Mouse (Mus musculus): ENCODE results near the gene Clcn3. TPM values are rescaled to one million over a fixed set of nuclear protein-coding genes. Genes with fewer than 3 reads are reported as not detected.
"Not testable (repeated sequence)": the region's sequence is repeated elsewhere in the genome, so short reads cannot be mapped to it uniquely, and the experiment has no call there.

The Clcn3 gene
- polyA plus RNA-seq (2011; ENCODE audit: insufficient read depth, insufficient read length, low read depth, missing spikeins), result 75.6 and 77.9 TPM in 2 replicates

- Histone ChIP-seq H3K4me1 (ENCODE audit: control insufficient read depth, insufficient read depth, low read length) (no peaks in the 10 kb centered on the region), H3K4me3 (ENCODE audit: low read depth, low read length) (peak within 1 kb of the TSS; percentile 87), H3K9ac (ENCODE audit: low read depth, poor library complexity, severe bottlenecking) (peak within 1 kb of the TSS; percentile 83), H3K9me3 (replicated peaks; ENCODE audit: control insufficient read depth, insufficient read depth, low read length, poor library complexity, severe bottlenecking) (no peaks in the 10 kb centered on the region), H3K36me3 (ENCODE audit: control insufficient read depth, insufficient read depth, low read length, poor library complexity, severe bottlenecking) (no peaks in the 10 kb centered on the region), H3K27ac (ENCODE audit: insufficient read depth, low read length) (peak within 1 kb of the TSS; percentile 43), H3K27me3 (ENCODE audit: control insufficient read depth, insufficient read depth, low read length, poor library complexity, severe bottlenecking) (no peaks in the 10 kb centered on the region)
- TF ChIP-seq POLR2A (IDR thresholded peaks at IDR 0.05; ENCODE audit: insufficient read depth, low read length) (peak; percentile 95), EP300 (IDR thresholded peaks at IDR 0.05; ENCODE audit: insufficient read depth, low read depth, low read length) (peak; percentile 29; the same call in 1 of the 2 replicates), CTCF (IDR thresholded peaks at IDR 0.05; ENCODE audit: low read depth, low read length) (no peak)
Measured at GRCm38 (mm10) chr8:60982701-60983687, at the start of gene Clcn3. Clcn3 (minus strand) TSS chr8:60983300.

DNA sequence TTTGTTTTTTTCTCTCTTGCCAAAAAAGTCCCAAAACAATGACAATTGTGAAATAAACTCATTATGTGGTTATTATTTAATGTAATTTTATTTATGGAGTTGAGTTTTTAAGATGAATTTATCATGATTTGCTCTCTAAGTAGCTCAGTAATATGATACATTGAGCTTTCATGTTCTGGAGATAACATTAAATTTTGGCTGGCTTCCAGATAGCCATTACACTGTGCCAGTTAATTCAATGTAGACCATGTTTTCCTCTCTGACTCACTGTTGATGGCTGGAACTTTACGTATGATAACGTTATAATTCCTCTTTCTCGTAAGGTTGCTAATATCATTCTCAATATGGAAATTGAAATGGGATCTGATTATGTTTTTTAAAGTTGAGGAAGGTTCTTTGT lies 13.4 kb upstream of the Clcn3 start:
- Histone ChIP-seq H3K9me3 (replicated peaks; ENCODE audit: control insufficient read depth, insufficient read depth, low read length, poor library complexity, severe bottlenecking) (peaks cover 29% of the 10 kb centered on the region), H3K27me3 (ENCODE audit: control insufficient read depth, insufficient read depth, low read length, poor library complexity, severe bottlenecking) (no peaks in the 10 kb centered on the region; the same call in 1 of the 2 replicates), H3K4me1 (ENCODE audit: control insufficient read depth, insufficient read depth, low read length) (peaks cover under 1% of the 10 kb centered on the region), H3K9ac (ENCODE audit: low read depth, poor library complexity, severe bottlenecking) (no peak overlapping the region), H3K36me3 (ENCODE audit: control insufficient read depth, insufficient read depth, low read length, poor library complexity, severe bottlenecking) (no peaks in the 10 kb centered on the region), H3K4me3 (ENCODE audit: low read depth, low read length) (no peak overlapping the region), H3K27ac (ENCODE audit: insufficient read depth, low read length) (no peak overlapping the region)
- no peak for TF ChIP-seq EP300 (IDR thresholded peaks at IDR 0.05; ENCODE audit: insufficient read depth, low read depth, low read length)
- TF ChIP-seq POLR2A (IDR thresholded peaks at IDR 0.05; ENCODE audit: insufficient read depth, low read length), result no peak
- no peak for TF ChIP-seq CTCF (IDR thresholded peaks at IDR 0.05; ENCODE audit: low read depth, low read length)

DNA sequence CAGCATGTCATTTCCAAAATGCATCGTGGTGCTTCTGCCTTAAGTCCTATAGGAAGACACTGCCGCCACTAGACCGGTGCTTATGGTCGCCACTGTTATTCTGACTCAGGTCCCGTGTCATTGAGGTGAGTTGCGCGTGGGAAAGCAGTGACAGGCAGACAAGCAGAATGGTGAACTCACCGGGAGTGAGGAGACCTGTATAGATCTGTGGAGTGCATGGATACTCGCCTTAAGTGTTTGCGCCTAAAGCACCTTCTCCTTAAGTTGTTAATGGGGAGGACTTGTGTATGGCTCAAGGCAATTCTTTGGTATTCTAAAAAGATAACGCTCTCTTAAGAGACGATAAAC lies 10.5 kb upstream of the Clcn3 start:
- TF ChIP-seq EP300 (IDR thresholded peaks at IDR 0.05; ENCODE audit: insufficient read depth, low read depth, low read length) (no peak), POLR2A (IDR thresholded peaks at IDR 0.05; ENCODE audit: insufficient read depth, low read length) (no peak)
- peaks cover 27% of the 10 kb centered on the region for H3K9me3 ChIP-seq (replicated peaks; ENCODE audit: control insufficient read depth, insufficient read depth, low read length, poor library complexity, severe bottlenecking)
- H3K4me1 ChIP-seq (ENCODE audit: control insufficient read depth, insufficient read depth, low read length), result peaks cover 1% of the 10 kb centered on the region
- H3K9ac ChIP-seq (ENCODE audit: low read depth, poor library complexity, severe bottlenecking), result peak overlapping the region; percentile 71
- no peaks in the 10 kb centered on the region for H3K36me3 ChIP-seq (ENCODE audit: control insufficient read depth, insufficient read depth, low read length, poor library complexity, severe bottlenecking)
- H3K27me3 ChIP-seq (ENCODE audit: control insufficient read depth, insufficient read depth, low read length, poor library complexity, severe bottlenecking), result no peaks in the 10 kb centered on the region; the same call in 1 of the 2 replicates
- H3K4me3 ChIP-seq (ENCODE audit: low read depth, low read length), result peak overlapping the region; percentile 87
- 0 out of 2 replicates have a peak overlapping the region, but pooled peaks have one; percentile 38 for H3K27ac ChIP-seq (ENCODE audit: insufficient read depth, low read length)

DNA sequence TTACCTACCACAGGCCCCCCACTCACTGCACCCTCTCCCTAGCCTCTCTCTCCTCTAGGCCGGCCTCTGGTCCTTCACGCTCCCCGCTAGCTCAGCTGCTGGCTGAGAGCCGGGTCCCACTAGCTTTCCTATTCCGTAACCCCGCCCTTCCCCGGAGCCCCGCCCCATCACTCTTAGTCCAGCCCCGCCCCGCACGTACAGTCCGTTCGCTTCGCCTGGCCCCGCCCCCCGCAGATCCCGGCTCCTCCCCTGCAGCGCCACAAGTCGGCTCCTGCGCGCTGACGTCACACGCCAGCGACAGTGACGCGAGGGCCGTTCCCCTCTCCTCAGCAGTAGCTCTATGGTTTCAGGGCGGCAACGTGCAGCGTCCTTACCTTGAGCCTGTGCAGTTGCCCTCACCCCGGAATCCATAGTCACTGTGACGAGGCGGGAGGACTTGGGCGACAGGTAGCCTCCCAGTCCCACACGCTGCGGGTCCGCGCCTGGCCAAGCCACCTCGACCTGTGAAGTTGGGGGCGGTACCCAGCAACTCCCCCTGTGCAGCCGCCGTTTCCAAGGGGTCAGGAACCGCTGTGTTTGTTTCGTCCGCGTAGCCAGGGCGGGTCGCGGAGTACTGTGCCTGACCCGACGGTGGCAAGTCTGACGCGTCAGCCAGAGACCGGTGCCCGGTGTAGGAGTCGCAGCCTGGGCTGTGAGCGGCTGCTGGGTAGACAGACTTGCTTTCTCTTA lies 10.0 kb upstream of the Clcn3 start, which contains the start of gene Nek1:
TSS of gene Nek1 (plus strand) at position 286 of the 729 bp plus-strand sequence.
- Histone ChIP-seq H3K4me3 (ENCODE audit: low read depth, low read length) (peak within 1 kb of the TSS; percentile 95), H3K9ac (ENCODE audit: low read depth, poor library complexity, severe bottlenecking) (peak within 1 kb of the TSS; percentile 71), H3K36me3 (ENCODE audit: control insufficient read depth, insufficient read depth, low read length, poor library complexity, severe bottlenecking) (no peaks in the 10 kb centered on the region), H3K9me3 (replicated peaks; ENCODE audit: control insufficient read depth, insufficient read depth, low read length, poor library complexity, severe bottlenecking) (peaks cover 21% of the 10 kb centered on the region), H3K27me3 (ENCODE audit: control insufficient read depth, insufficient read depth, low read length, poor library complexity, severe bottlenecking) (no peaks in the 10 kb centered on the region; the same call in 1 of the 2 replicates), H3K4me1 (ENCODE audit: control insufficient read depth, insufficient read depth, low read length) (peaks cover 1% of the 10 kb centered on the region), H3K27ac (ENCODE audit: insufficient read depth, low read length) (peak within 1 kb of the TSS; percentile 93)
- TF ChIP-seq POLR2A (IDR thresholded peaks at IDR 0.05; ENCODE audit: insufficient read depth, low read length) (peak; percentile 91), CTCF (IDR thresholded peaks at IDR 0.05; ENCODE audit: low read depth, low read length) (no peak)

GRCm38 (mm10) chr8:60992561-60992909 lies 9.4 kb upstream of the Clcn3 start:
- H3K4me1 ChIP-seq (ENCODE audit: control insufficient read depth, insufficient read depth, low read length), result peaks cover 1% of the 10 kb centered on the region
- H3K27ac ChIP-seq (ENCODE audit: insufficient read depth, low read length), result peak overlapping the region; percentile 93
- H3K36me3 ChIP-seq (ENCODE audit: control insufficient read depth, insufficient read depth, low read length, poor library complexity, severe bottlenecking), result no peaks in the 10 kb centered on the region
- H3K27me3 ChIP-seq (ENCODE audit: control insufficient read depth, insufficient read depth, low read length, poor library complexity, severe bottlenecking), result no peaks in the 10 kb centered on the region; the same call in 1 of the 2 replicates
- H3K9me3 ChIP-seq (replicated peaks; ENCODE audit: control insufficient read depth, insufficient read depth, low read length, poor library complexity, severe bottlenecking), result peaks cover 16% of the 10 kb centered on the region
- H3K9ac ChIP-seq (ENCODE audit: low read depth, poor library complexity, severe bottlenecking), result peak overlapping the region; percentile 71
- peak overlapping the region; percentile 95 for H3K4me3 ChIP-seq (ENCODE audit: low read depth, low read length)
- TF ChIP-seq CTCF (IDR thresholded peaks at IDR 0.05; ENCODE audit: low read depth, low read length) (no peak), EP300 (IDR thresholded peaks at IDR 0.05; ENCODE audit: insufficient read depth, low read depth, low read length) (no peak), POLR2A (IDR thresholded peaks at IDR 0.05; ENCODE audit: insufficient read depth, low read length) (no peak)

- H3K9ac ChIP-seq (ENCODE audit: low read depth, poor library complexity, severe bottlenecking); H3K36me3 ChIP-seq (ENCODE audit: control insufficient read depth, insufficient read depth, low read length, poor library complexity, severe bottlenecking); H3K4me3 ChIP-seq (ENCODE audit: low read depth, low read length); H3K27me3 ChIP-seq (ENCODE audit: control insufficient read depth, insufficient read depth, low read length, poor library complexity, severe bottlenecking); H3K4me1 ChIP-seq (ENCODE audit: control insufficient read depth, insufficient read depth, low read length); H3K27ac ChIP-seq (ENCODE audit: insufficient read depth, low read length); H3K9me3 ChIP-seq (replicated peaks; ENCODE audit: control insufficient read depth, insufficient read depth, low read length, poor library complexity, severe bottlenecking): not testable (repeated sequence)
Measured at GRCm38 (mm10) chr8:60984260-60985010, 1.3 kb upstream of the Clcn3 start.
